Mouse (Mus musculus) mature B cell (primary cell): ENCODE results near the gene Slc16a4.
"Not testable (repeated sequence)": the region's sequence is repeated elsewhere in the genome, so short reads cannot be mapped to it uniquely, and the experiment has no call there.

Source experiments
- in situ Hi-C: fragments of 300-500 bp; cut with MboI; formaldehyde crosslinking; loops from 2 replicates; pipeline ENCODE4 v1.14.3; 2019

The Slc16a4 gene

GRCm38 (mm10) chr3:107295672-107296360, 4.8 kb downstream of the Slc16a4 start:
- in situ Hi-C loops = no loop called here

GRCm38 (mm10) chr3:107296917-107297316, 5.9 kb downstream of the Slc16a4 start:
- in situ Hi-C loops = not testable (repeated sequence)

- in situ Hi-C loops = no loop called here
These were observed 26.3 kb downstream of the Slc16a4 start for GRCm38 (mm10) chr3:107317338-107317737.

- in situ Hi-C loops = no loop called here
These were observed 30.1 kb downstream of the Slc16a4 start for GRCm38 (mm10) chr3:107321141-107321540.

GRCm38 (mm10) chr3:107321776-107322175, 30.7 kb downstream of the Slc16a4 start:
- in situ Hi-C loops = no loop called here

GRCm38 (mm10) chr3:107326442-107326841, 35.4 kb downstream of the Slc16a4 start:
- in situ Hi-C loops = no loop called here

- in situ Hi-C loops = no loop called here
These were observed 39.7 kb downstream of the Slc16a4 start for GRCm38 (mm10) chr3:107330503-107331424.

- in situ Hi-C loops = no loop called here
These were observed 40.7 kb downstream of the Slc16a4 start for GRCm38 (mm10) chr3:107331746-107332126.

- in situ Hi-C loops = no loop called here
These were observed 41.3 kb downstream of the Slc16a4 start for GRCm38 (mm10) chr3:107332127-107332959.

- in situ Hi-C loops = no loop called here
These were observed 41.9 kb downstream of the Slc16a4 start for GRCm38 (mm10) chr3:107332960-107333380.

- in situ Hi-C loops = no loop called here
These were observed 42.6 kb downstream of the Slc16a4 start, which contains the start of gene Rbm15 for GRCm38 (mm10) chr3:107333381-107334201. Gene Rbm15 (minus strand): TSS chr3:107333673.

GRCm38 (mm10) chr3:107334202-107334934, 43.3 kb downstream of the Slc16a4 start:
- in situ Hi-C loops = no loop called here

GRCm38 (mm10) chr3:107343971-107344370, 52.9 kb downstream of the Slc16a4 start:
- in situ Hi-C loops = no loop called here

- in situ Hi-C loops = no loop called here
These were observed 54.1 kb downstream of the Slc16a4 start for GRCm38 (mm10) chr3:107345033-107345725.

GRCm38 (mm10) chr3:107349006-107349405, 58.0 kb downstream of the Slc16a4 start:
- in situ Hi-C loops = no loop called here

GRCm38 (mm10) chr3:107351706-107352105, 60.7 kb downstream of the Slc16a4 start:
- in situ Hi-C loops = no loop called here

GRCm38 (mm10) chr3:107355618-107356260, 64.7 kb downstream of the Slc16a4 start:
- in situ Hi-C loops = no loop called here

- in situ Hi-C loops = no loop called here
These were observed 66.0 kb downstream of the Slc16a4 start for GRCm38 (mm10) chr3:107356964-107357441.

GRCm38 (mm10) chr3:107357700-107358234, 66.7 kb downstream of the Slc16a4 start:
- in situ Hi-C loops = no loop called here
